Mouse (Mus musculus) layer of hippocampus, adult 11-12 months (tissue): ENCODE measurements at regions not wholly inside any gene's neighbourhood (a gene's known extent, or its start where the extent isn't known, plus 50 kb on each side); places are given as distances from the start of the nearest gene placed in this dataset.

Experiments
- DNase-seq: peaks from one replicate; pipeline ENCODE4 v3.0.0; 2022; ENCODE audit warnings: low spot score

DNA sequence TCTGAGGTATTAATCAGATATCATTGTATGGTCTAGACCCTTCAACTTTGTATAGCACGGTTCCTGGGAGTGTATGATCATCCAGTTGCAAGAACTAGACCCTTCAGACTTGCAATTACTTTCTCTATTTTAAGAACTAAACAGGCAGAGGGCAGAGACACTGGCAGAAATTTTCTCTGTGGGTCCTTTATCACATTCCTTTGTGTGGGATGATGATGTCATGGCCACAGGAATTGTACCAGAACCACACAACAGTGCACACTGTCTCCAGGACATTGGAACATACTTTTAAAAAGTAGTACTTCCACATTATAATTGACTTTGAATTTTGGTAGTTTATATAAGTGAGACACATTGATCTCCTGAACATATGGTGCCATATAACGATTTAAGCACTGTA, 674.2 kb downstream of the Rfpl4b start:
- DNase-seq = no peak

DNA sequence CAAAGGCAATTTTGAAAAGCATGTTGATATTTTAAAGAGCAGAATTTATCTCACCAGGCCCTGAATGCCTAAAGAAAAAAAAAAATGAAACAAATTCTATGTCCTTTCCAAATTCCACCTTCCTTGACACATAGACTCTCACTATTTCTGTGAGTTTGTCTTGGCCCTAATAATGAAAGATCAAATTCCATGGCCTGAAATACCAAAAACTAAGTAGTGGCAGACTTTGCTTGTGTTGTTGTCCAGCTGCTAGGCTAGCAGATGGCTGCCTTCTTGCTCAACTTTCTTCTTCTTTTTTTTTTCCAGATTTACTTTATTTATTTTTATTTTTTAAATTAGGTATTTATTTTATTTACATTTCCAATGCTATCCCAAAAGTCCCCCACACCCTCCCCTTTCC, 682.4 kb downstream of the Rfpl4b start:
- DNase-seq = no peak

DNA sequence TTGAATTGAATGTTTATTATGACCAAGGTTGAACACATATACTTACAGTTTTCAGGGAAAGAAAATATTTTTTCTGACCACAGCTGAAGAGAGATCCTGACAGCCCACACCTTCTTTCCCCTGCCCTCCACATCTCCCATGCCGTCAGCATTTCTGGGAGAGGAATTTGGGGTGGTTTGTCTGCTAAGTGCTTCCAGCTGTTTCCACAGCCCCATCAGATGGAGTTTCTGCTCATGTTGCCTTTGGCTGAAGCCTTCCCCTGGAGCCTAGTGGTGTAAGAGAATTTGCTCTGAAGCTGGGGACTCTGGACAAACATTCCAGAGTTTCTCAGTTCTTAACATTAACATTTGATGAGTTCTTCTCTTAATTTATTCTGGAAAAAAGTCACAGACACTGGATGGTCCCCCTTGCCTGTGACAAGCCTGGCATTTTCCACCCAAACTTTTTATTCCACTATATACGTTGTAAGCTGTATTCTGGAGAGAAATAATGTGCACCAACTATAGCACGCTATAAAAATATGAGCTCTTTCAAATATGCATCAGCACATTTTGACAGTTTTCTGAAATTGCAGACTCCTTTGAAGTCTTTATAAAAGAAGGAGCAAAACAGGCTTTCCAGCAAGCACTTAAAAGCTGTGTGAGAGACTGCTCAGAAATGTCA, 699.5 kb downstream of the Rfpl4b start:
- DNase-seq = peak; percentile 3

DNA sequence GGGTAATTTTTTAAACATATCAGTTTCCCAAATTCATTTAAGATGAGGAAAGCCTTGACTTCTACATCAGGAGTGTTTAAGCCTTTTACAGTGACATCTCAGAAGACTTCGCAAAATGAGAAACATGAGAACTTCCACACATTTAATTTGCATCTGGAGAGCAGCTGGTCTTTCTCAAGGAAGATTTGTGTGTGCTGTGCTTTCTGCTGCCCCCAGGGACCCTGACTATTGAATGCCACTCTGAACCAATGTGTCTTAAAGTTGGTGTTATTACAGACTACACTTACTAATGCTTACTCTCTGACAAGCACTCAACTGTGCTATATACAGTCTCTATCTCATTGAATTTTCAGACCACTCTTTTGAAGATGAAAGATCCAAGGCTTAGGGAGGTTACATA, 703.0 kb downstream of the Rfpl4b start:
- no peak for DNase-seq

DNA sequence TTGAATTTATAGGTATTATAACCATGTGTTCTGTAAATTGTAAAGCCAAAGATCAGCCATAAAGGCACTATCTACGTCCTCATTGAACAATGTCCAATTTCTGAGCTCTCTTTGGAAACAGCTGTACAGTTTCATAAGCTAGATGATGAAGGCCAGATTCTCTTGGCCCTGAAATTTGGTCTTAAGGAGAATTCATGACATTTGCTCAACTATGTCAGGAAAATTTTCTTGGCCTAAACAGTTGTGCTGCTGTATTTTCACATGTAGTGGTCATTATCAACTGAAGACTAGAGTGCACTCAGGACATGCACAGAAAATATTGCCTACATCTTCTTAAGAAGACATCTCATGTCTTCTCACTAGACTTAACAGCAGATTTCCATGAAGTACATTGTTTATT, 705.1 kb downstream of the Rfpl4b start:
- no peak for DNase-seq

DNA sequence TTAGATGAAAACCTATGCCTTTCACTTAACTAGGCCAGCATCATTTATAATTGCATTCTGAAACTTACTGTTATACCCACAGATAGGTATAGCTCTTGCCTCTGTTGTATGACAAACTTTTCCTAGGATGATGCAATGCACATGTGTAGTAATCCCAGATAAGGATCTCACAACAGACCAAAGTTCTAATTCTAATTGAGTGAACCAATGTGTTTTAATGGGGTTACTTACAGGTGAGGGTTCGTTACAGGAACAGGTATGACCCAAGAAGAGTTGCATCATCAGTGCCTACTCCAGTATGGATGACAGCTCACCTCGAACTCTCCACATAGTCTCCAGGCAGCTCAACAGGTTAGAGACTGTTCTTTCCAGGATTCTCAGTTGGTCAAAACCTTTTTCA, 707.4 kb downstream of the Rfpl4b start:
- no peak for DNase-seq

DNA sequence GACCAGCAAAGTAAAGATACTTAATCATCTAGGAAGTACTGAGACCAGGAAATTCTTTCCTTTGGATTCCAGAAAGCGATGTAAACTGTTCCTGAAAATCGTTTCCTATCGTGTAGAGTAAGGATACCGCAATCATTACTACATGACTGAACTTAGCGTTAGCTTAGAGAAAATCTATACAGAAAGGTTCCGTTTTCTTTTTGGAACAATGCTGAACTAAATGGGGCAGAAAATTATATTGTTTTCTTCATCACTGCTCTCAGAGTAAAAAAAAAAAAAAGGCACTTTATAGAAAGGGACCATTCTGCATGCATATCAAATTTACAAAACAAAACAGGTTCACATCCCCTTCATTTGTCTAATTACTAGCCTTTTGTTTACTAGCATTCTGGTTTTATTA, 713.0 kb downstream of the Rfpl4b start:
- DNase-seq = no peak

DNA sequence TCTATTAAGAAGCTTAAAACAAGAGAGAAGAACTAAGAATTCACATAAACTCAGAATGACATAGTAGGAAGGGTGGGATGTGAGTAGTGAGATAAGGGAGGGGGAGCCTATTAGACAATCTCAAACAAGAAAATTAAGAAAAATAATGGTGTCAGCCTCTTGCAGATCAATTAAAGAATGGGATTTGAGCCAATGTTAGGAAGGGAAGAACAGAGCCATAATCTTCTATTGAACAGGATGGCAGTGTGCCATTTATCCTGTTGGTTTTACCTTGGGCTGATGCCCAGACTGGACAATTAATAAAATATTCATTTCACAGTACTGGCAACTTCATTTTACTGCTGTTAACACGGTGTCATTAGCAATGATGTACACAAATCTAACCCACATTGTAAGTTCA, 718.0 kb downstream of the Rfpl4b start:
- no peak for DNase-seq

DNA sequence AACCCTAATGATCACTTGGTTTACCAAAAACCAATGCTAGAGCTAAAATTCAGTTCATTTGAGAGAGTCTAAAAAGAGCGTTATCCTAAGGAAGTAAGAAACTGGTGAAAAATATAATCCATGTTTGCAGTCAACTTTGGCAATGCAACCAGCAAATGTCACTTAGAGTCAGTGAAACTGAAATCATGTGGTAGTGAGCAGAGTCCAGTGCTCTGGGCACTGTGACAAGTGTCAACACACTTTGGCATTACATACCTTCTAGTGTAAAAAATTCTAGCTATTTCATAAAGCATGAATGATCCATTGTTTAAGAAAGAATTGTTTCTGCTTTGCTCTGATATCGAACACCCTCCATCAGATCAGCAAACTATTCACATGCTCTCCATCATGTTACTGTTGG, 743.1 kb downstream of the Rfpl4b start:
- DNase-seq = no peak

DNA sequence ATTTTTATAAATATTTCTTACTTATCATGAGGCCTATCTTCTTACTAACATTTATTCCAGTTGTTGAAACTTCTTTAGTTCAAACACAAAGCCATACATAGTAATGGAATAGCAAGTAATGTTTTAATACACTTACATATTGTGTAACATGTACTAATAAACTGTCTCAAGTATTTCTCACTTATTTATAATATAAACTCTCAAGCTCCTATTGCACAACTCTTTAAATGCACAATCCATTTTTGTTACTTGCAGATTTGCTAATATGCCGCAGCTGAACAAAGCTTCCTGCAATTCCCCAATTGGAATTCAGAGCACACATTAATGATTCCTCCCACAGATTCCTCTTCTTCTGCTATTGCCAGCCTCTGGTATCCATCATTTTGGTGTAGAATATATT, 749.2 kb downstream of the Rfpl4b start:
- no peak for DNase-seq

DNA sequence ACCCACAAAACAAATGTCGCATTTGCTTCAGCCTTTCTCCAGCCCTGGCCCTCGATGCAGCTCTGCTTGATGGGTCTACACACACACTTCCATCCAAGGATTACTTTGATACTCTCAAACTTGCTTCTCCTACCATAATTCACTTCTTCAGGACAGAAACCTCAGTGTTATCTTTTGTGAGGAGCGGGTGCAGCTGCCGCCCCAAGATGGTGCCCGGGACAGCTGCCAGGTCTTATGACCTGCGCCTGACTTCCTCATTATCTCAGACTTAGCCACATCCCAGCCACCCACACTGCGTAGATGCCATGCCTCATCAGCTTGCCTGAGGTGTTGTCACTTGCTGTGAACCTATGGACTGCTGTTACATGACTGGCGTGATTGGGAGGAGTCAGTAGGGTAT, 762.5 kb downstream of the Rfpl4b start:
- no peak for DNase-seq

DNA sequence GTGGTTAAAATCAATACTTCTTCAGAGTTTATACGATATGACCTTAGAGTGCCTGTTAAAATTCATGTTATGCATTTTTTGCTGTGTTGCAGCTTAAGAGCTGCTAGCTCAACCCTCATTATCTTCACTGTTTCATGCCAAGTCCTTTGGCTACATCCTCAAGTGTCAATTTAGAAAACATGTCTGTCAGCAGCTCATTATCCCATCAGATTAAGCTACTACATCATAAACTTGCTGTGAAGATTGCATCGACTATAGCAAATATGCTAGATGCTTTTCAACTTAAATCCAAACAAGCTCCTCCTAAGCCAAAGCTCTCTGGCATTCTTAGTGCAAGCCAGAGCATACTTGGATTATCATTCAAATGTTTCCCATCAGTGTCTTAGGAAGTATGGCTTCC, 811.1 kb downstream of the Rfpl4b start:
- no peak for DNase-seq

DNA sequence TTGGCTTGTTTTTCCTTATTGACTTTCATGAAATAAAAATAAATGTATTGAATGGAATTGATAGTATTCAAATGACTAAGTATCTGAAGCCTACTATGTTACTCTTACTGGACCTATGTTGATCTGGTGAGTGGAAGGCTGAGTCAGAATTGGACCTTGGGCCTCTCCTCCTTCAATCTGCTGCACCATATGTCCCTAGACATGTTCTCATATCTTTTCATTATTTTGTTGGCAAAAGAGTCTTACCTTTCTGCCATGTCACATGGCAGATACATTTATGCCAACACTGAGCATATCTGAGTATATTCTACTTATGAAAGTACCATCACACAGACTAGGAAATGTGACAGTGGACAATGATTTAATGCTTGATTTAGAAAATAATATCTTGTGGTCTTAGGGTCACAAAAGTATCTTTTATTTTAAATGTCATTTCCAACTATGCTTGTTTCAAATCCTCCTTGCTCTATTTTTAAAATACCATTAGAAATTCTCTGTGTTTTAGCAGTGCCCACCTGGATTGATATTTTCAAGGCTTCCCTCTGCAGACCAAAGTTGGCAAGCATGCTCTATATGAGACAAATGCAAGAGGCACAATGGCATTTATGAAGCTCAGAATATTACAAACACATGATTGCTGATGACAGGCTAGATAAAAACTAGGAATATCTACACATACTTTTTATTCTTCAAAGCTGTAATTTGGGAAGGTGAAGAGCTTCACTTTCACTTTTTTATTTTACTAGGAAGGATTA, 825.7 kb downstream of the Rfpl4b start:
- DNase-seq = no peak

DNA sequence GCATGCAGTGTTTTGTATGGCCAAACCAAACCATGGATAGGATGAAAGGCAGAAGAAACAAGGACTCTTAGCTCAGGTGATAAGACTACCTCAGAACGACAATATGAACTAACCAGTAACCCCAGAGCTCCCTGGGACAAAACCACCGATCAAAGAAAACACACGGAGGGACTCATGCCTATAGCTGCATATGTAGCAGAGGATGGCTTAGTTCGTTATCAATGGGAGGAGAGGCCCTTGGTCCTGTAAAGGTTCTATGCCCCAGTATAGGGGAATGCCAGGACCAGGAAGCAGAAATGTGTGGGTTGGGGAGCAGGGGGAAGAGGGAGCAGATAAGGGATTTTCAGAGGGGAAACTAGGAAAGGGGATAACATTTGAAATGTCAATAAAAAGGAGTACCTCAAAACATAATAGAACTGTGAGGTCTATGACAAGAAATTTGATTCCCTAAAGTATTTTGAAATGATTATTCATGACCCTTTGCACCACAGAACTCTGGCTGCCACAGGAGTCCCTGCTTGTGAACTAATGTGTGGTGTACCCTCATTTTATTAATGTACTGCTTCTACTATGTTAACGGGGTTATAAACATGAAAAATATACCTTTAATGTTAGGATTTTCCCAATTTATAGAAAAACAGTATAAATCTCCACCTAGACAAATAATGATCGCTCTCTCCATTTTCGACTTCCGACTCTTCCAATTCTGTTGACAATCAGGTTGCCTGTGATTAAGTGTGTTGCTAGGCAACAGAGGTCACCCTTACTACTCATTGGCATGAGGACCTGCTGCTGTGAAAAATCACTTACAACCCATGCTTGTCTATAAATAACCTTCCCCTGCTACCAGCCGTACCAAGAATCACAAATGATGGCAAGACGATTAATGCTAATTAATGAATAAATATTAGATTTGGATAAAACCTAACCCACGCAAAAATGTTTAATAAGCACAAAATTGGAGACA, 833.0 kb downstream of the Rfpl4b start:
- no peak for DNase-seq

DNA sequence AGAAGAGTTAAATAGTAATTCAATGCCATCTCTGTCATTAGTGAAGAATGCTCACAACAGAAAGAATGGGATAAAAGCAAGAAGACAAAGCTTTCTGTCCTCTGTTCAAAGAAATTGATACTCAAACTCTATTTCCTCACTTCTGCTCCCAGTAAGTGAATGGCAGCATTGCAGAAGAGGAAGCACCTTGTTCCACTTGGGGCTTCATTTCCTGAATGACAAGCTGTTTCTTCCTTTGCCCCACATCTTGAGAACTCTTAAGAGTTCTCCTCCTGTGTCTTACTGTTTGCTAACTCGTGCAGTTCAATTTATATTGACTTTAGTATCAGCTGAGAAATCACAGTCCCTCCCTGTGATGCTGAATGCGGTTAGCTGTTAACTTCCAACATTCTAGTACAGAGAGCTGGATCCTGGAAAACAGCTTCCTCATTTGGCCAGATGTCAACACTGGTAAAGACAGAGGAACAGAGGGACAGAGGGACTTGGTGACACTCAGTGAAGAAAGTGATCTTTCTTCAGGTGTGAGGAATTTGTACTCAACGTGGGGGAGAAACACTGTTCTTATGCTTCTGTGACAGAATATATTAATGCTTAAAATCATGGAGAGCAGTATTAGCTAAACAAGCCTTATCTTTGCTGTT, 840.3 kb upstream of the Marcks start:
- peak; percentile 4 for DNase-seq

DNA sequence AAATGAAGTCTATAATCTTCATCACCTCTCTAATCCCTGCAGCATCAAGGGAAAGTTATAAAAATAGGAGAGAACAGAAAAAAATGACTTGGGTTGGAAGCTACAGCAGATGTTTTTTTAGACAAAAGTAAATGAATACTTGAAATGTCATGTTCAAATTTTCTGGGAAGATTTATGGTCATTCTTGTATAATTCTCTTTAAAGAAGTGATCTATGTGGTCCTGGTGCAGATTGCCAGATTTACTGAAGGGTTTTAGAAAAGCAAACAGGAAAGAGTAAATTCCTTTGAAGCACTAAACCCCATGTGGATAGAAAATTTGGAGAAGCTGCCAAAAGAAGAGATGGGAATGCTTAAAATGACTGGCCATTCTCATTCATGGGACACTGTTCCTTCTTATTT, 821.3 kb upstream of the Marcks start:
- no peak for DNase-seq

DNA sequence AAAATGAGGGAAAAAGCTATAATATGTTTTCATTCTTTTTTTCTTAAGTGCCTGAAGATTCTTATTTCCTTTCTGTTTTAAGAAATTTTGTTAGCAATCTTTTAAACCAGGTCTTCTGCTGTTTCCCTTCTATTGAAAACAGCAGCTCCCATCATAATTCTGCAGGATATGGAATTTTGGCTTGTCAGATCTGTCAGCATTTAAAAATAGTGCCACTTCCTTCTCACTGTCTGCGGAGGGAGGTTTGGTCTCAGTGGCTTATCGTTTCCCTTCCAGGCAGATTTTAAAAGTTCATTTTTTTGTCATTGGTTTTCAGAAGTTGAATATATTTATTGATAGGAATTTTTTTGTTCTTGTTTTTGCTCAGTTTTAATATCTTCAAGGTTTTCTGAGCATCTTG, 776.1 kb upstream of the Marcks start:
- no peak for DNase-seq

DNA sequence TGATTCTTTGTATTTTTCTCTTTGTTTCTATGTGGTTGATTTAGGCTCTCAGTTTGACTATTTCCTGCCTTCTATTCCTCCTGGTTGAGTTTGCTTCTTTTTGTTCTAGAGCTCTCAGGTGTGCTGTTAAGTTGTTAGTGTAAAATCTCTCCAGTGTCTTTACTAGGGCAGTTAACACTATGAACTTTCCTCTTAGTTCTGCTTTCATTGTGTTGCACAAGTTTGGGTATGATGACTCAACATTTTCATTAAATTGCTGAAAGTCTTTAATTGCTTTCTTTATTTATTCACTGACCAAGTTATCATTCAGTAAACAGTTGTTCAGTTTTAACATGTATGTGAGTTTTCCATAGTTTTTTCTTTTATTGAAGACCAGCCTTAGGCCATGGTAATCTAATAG, 772.9 kb upstream of the Marcks start:
- DNase-seq = no peak

DNA sequence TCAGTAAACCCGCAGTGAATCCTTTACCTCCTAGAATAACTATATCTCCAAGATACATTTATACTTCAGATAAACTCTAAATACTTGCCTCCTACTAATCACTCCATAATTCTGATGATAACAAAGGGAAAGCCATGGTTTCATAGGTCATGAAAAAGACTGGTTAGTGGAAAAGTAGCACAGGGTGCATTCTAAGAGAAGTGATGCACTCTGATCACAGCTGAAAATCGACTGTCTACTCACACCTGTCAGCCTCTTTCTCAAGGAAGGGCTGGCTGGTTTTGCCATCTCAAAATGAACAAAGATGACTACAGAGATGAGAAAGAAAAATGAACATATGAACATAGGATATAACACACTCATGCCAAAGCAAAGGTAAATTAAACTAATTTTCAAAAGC, 769.6 kb upstream of the Marcks start:
- DNase-seq = no peak

DNA sequence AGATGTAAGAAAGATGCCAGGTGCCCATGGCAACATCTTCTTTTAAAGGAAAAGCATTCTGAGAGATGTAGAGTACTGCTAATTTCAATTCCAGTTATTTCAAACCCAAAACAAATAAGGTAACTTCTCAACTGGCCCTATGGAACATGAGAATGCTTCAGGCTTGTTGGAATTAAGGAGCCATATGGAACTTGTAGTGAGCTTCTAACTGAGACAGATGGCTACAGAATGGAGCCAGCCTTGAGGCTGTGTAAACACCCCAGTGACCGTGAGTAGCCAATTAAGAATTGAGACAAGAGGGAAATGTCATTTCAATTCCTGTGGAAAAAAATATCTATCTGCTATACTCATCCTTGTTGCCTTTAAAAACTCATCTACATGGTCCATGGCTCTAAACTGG, 769.0 kb upstream of the Marcks start:
- peak; percentile 11 for DNase-seq

DNA sequence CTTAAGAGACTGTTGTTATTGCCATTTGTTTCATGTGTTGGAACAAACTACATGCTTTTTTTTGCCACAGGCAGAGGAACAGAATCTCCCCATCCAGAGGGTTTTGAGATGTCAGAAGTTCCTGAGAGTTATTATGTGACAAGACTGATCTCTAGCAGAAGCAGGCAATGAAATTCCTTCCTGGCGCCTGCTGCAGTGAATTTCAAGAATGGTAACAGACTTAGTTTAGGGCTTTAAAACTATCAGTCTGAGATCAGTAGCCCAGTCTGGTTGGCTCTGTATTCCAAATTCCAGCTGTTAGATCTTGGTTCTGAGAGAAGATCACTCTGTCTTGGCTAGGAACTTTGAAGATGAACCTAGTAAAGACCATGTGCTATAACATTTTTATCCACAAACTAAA, 749.2 kb upstream of the Marcks start:
- no peak for DNase-seq

DNA sequence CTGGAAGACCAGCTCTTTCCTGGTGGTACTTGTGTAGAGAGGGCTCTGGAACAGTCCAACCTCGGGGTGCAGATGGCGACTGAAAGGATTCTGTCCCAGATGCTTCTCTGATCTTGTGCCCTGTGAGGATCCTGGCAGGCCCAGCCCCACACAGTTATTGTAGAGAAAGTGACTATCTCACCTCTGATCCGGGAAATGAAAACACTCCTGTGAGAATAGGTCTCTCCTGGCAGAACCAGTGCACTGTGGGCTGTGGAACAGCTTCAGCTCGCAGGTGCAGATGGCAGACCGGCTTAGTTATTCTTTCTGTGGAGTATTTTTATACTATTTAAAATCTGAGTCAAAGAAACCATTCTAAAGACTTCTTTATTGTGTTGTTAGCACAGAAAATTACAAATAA, 742.1 kb upstream of the Marcks start:
- peak; percentile 7 for DNase-seq
